Mouse (Mus musculus): ENCODE measurements around the gene Setdb1.
"Not testable (repeated sequence)": the region's sequence is repeated elsewhere in the genome, so short reads cannot be mapped to it uniquely, and the experiment has no call there.

The Setdb1 gene

GRCm38 (mm10) chr3:95356701-95357449, at the start of gene Setdb1:
Setdb1 (minus strand) TSS chr3:95357202.
- peak; percentile 96 for DNase-seq (ENCODE audit: extremely low spot score, low read depth, low spot score)

- DNase-seq (ENCODE audit: extremely low spot score, low read depth, low spot score), result no peak
Observed at GRCm38 (mm10) chr3:95402741-95403140, 45.7 kb upstream of the Setdb1 start, which contains the start of gene 4930558C23Rik. 4930558C23Rik (minus strand) TSS chr3:95402841.

GRCm38 (mm10) chr3:95394385-95394784, 37.4 kb upstream of the Setdb1 start:
- no peak for DNase-seq (ENCODE audit: extremely low spot score, low read depth, low spot score)

GRCm38 (mm10) chr3:95385401-95386075, 28.5 kb upstream of the Setdb1 start:
- no peak for DNase-seq (ENCODE audit: extremely low spot score, low read depth, low spot score)

GRCm38 (mm10) chr3:95373208-95373607, 16.2 kb upstream of the Setdb1 start:
- no peak for DNase-seq (ENCODE audit: extremely low spot score, low read depth, low spot score)

GRCm38 (mm10) chr3:95370101-95370500, 13.1 kb upstream of the Setdb1 start:
- DNase-seq (ENCODE audit: extremely low spot score, low read depth, low spot score), result no peak

- DNase-seq (ENCODE audit: extremely low spot score, low read depth, low spot score), result not testable (repeated sequence)
Observed at GRCm38 (mm10) chr3:95360276-95360675, 3.3 kb upstream of the Setdb1 start.

- no peak for DNase-seq (ENCODE audit: extremely low spot score, low read depth, low spot score)
Observed at GRCm38 (mm10) chr3:95357746-95358145, 744 bp upstream of the Setdb1 start.

- not testable (repeated sequence) for DNase-seq (ENCODE audit: extremely low spot score, low read depth, low spot score)
Observed at GRCm38 (mm10) chr3:95355911-95356544, 974 bp downstream of the Setdb1 start.

GRCm38 (mm10) chr3:95349491-95349890, 7.5 kb downstream of the Setdb1 start:
- DNase-seq (ENCODE audit: extremely low spot score, low read depth, low spot score), result peak; percentile 14

GRCm38 (mm10) chr3:95348343-95348742, 8.7 kb downstream of the Setdb1 start:
- DNase-seq (ENCODE audit: extremely low spot score, low read depth, low spot score), result not testable (repeated sequence)

- DNase-seq (ENCODE audit: extremely low spot score, low read depth, low spot score), result no peak
Observed at GRCm38 (mm10) chr3:95346454-95346853, 10.5 kb downstream of the Setdb1 start.

GRCm38 (mm10) chr3:95343356-95344000, 13.5 kb downstream of the Setdb1 start:
- DNase-seq (ENCODE audit: extremely low spot score, low read depth, low spot score), result not testable (repeated sequence)

- DNase-seq (ENCODE audit: extremely low spot score, low read depth, low spot score), result no peak
Observed at GRCm38 (mm10) chr3:95338251-95338650, 18.8 kb downstream of the Setdb1 start.

- DNase-seq (ENCODE audit: extremely low spot score, low read depth, low spot score), result no peak
Observed at GRCm38 (mm10) chr3:95337345-95337744, 19.7 kb downstream of the Setdb1 start.

GRCm38 (mm10) chr3:95331528-95331927, 25.5 kb downstream of the Setdb1 start:
- no peak for DNase-seq (ENCODE audit: extremely low spot score, low read depth, low spot score)

- no peak for DNase-seq (ENCODE audit: extremely low spot score, low read depth, low spot score)
Observed at GRCm38 (mm10) chr3:95328803-95329404, 28.1 kb downstream of the Setdb1 start.

GRCm38 (mm10) chr3:95324454-95325144, 32.4 kb downstream of the Setdb1 start:
- no peak for DNase-seq (ENCODE audit: extremely low spot score, low read depth, low spot score)

GRCm38 (mm10) chr3:95323429-95323828, 33.6 kb downstream of the Setdb1 start:
- DNase-seq (ENCODE audit: extremely low spot score, low read depth, low spot score), result no peak
